Mouse (Mus musculus) limb, embryonic 15.5 days (tissue): ENCODE measurements at regions not wholly inside any gene's neighbourhood (a gene's known extent, or its start where the extent isn't known, plus 50 kb on each side); places are given as distances from the start of the nearest gene placed in this dataset.
"Not testable (repeated sequence)": the region's sequence is repeated elsewhere in the genome, so short reads cannot be mapped to it uniquely, and the experiment has no call there.

ENCODE experiments used
- ATAC-seq: fragments of 200-750 bp; cut with Nextera tagmentation; 2 replicates; pipeline ENCODE4 v1.8.0; 2017; ENCODE audit warnings: low read depth, moderate TSS enrichment; ENCODE audit not compliant: insufficient number of reproducible peaks, low FRiP score, low TSS enrichment
- H3K27ac ChIP-seq: fragments of 300-500 bp; sonication (generic); 2 replicates; pipeline ENCODE4 v1.5.1; 2015; ENCODE audit warnings: moderate library complexity, mild to moderate bottlenecking, inconsistent platforms
- H3K27me3 ChIP-seq: fragments of 300-500 bp; sonication (generic); 2 replicates; pipeline ENCODE4 v1.6.1; 2015; ENCODE audit warnings: inconsistent platforms
- H3K36me3 ChIP-seq: fragments of 300-500 bp; sonication (generic); 2 replicates; pipeline ENCODE4 v1.6.1; 2015; ENCODE audit warnings: inconsistent platforms
- H3K4me1 ChIP-seq: fragments of 300-500 bp; sonication (generic); 2 replicates; pipeline ENCODE4 v1.6.1; 2015; ENCODE audit warnings: inconsistent platforms
- H3K4me2 ChIP-seq: fragments of 300-500 bp; sonication (generic); 2 replicates; pipeline ENCODE4 v1.6.1; 2015; ENCODE audit warnings: mild to moderate bottlenecking, inconsistent platforms
- H3K4me3 ChIP-seq: fragments of 300-500 bp; sonication (generic); 2 replicates; pipeline ENCODE4 v1.5.1; 2015; ENCODE audit warnings: mild to moderate bottlenecking, inconsistent platforms
- H3K9ac ChIP-seq: fragments of 300-500 bp; sonication (generic); 2 replicates; pipeline ENCODE4 v1.6.1; 2015; ENCODE audit warnings: inconsistent platforms
- H3K9me3 ChIP-seq: fragments of 300-500 bp; sonication (generic); 2 replicates; pipeline ENCODE4 v1.6.1; 2016; ENCODE audit warnings: inconsistent platforms
- WGBS: fragments of 180-500 bp; shearing (Covaris S2); methylation state at CpG from one replicate; pipeline ENCODE4 v1.1.7; 2015; 5-methylcytosine and 5-hydroxymethylcytosine counted together

DNA sequence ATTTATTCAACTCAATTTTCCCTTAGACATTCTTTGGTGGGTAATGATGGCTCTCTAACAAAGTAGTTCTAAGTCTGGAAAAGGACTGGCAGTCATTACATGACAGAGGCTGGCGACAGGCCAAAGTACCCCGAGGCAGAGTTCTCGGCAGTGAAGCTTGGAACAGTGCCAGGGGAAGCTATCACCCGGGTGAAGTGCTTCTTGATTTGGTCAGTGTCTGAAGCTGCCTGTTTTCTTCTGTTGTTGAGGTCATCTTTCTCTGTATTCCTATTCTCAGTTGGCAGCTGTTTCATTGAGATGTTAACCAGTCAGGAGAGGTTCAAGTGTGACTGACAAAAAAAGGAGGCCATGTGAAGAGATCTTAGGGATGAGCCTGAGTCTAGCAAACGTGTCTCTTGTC lies 276.6 kb downstream of the Cetn3 start:
- ATAC-seq = no peak
- Histone ChIP-seq H3K9me3 (no peaks in the 10 kb centered on the region), H3K27ac (no peak overlapping the region), H3K36me3 (no peaks in the 10 kb centered on the region), H3K9ac (no peak overlapping the region), H3K4me3 (no peak overlapping the region), H3K4me1 (peaks cover 3% of the 10 kb centered on the region; the same call in 1 of the 2 replicates), H3K4me2 (no peak overlapping the region), H3K27me3 (no peaks in the 10 kb centered on the region)
- 13% methylated on average over 5 of the region's 5 CpGs for WGBS

DNA sequence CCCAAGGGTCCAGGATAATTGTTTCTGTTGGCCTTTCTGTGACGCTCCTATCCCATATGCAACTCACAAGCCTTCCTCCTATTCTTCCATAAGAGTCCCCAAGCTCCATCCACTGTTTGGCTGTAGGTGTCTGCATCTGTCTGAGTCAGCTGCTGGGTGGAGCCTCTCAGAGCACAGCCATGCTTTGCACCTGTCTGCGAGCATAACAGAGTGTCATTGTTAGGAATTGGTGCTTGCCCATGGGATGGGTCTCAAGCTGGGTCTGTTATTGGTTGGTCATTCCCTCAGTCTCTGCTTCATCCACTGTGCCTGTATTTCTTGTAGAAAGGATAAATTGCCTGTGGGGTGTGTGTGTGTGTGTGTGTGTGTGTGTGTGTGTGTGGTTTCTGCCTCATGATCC lies 281.0 kb downstream of the Cetn3 start:
- ATAC-seq, H3K4me2 ChIP-seq, H3K27me3 ChIP-seq, H3K27ac ChIP-seq, H3K4me1 ChIP-seq, H3K4me3 ChIP-seq, H3K9me3 ChIP-seq, H3K9ac ChIP-seq, H3K36me3 ChIP-seq: not testable (repeated sequence)
- 91% methylated on average over 2 of the region's 2 CpGs for WGBS

DNA sequence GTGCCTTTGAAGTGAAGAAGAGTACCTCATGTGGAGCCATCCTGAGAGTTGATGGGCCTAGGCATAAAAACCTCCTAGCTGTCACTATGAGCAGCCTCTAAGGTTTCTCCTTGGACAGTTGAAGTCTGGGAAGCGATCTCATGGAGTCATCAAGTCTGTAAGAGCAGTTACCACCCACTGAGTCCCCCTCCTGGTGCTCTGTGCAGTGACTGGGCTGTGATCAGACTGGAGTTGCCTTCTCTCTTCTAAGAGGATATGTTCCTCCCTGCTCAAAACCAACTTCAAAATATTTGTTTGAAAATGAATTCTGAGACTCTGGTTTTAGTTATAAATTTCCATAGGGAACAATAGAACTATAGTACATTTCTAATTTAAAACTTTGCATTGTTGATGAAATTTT lies 283.3 kb downstream of the Cetn3 start:
- Histone ChIP-seq H3K27me3 (no peaks in the 10 kb centered on the region), H3K36me3 (no peaks in the 10 kb centered on the region), H3K9me3 (no peaks in the 10 kb centered on the region), H3K4me3 (no peak overlapping the region), H3K4me1 (no peaks in the 10 kb centered on the region), H3K9ac (no peak overlapping the region), H3K27ac (no peak overlapping the region), H3K4me2 (no peak overlapping the region)
- no peak for ATAC-seq
- 42% methylated on average over 1 of the region's 1 CpGs for WGBS

DNA sequence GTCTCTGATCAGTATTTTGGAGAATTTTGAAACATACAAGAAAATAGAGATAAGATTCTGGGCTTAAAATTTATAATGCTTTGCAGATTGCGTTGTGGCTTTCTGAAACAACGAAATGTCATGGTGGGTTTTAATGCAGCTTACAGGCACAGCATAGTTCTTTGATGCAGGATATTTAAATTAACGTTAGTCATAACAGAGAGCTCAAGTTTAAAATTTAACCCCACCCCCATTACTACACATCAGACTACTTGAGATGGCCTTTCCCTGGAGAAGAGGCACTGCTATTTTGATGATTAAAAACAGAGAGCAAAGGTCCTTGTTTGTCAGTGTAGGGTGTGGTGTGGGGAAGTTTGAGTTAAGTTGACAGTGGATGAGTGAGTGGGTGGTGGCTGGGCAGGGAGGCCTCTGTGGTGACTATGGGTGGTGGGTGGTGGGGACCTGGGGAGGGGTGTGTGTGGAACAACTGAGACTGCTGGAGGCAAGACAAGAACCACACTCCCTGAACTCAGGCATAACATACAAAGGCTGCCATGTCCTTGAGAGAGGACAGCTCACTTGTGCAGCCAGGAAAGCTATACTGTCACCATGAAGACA lies 283.9 kb downstream of the Cetn3 start:
- Histone ChIP-seq H3K27me3 (no peaks in the 10 kb centered on the region), H3K9me3 (no peaks in the 10 kb centered on the region), H3K4me2 (no peak overlapping the region), H3K4me1 (no peaks in the 10 kb centered on the region), H3K36me3 (no peaks in the 10 kb centered on the region), H3K9ac (no peak overlapping the region), H3K27ac (no peak overlapping the region), H3K4me3 (no peak overlapping the region)
- WGBS = 60% methylated on average over 3 of the region's 3 CpGs
- no peak for ATAC-seq

DNA sequence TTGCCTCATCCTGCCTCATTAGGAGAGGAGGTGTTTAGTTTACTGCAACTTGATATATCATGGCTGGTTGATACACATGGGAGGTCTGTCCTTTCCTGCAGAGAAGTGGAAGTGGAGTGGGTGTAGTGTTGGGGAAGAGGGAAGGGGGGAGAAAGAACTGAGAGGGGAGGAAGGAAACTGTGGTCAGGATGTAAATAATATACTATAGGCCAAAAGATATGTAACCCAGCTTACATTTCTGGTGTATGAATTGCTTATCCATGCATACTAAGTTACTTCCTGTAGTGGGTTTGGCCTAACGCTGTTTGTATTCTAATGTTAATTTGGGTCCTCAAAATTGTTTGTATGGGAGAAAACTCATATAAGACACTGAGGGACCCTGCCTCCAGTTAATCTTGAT lies 289.6 kb downstream of the Cetn3 start:
- H3K4me3 ChIP-seq = no peak overlapping the region
- WGBS = 97% methylated on average over 1 of the region's 1 CpGs
- no peaks in the 10 kb centered on the region for H3K4me1 ChIP-seq
- H3K9me3 ChIP-seq = no peaks in the 10 kb centered on the region
- H3K4me2 ChIP-seq = no peak overlapping the region
- no peak overlapping the region for H3K9ac ChIP-seq
- no peak overlapping the region for H3K27ac ChIP-seq
- no peak for ATAC-seq
- H3K36me3 ChIP-seq = no peaks in the 10 kb centered on the region
- no peaks in the 10 kb centered on the region for H3K27me3 ChIP-seq

DNA sequence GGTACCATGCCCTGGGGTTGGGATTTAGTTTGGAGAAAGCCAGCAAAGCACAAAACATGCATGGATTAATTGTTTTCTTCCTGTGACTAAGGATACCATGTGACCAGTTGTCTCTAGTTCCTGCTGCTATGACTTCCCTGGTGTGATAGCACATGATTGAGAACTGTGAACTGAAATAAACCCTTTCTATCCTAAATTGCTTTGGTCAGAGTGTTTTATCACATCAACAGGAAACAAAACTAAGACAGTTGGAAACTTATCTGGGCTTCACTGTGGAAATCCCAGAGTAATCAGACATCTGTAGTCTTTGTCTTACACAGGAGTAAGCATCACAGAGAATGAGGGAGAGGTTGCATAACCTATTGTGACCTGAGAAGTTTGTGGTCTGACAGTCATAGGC lies 290.5 kb downstream of the Cetn3 start:
- Histone ChIP-seq H3K4me3 (no peak overlapping the region), H3K27me3 (no peaks in the 10 kb centered on the region), H3K4me1 (no peaks in the 10 kb centered on the region), H3K36me3 (no peaks in the 10 kb centered on the region), H3K9me3 (no peaks in the 10 kb centered on the region), H3K27ac (no peak overlapping the region), H3K9ac (no peak overlapping the region), H3K4me2 (no peak overlapping the region)
- no peak for ATAC-seq

DNA sequence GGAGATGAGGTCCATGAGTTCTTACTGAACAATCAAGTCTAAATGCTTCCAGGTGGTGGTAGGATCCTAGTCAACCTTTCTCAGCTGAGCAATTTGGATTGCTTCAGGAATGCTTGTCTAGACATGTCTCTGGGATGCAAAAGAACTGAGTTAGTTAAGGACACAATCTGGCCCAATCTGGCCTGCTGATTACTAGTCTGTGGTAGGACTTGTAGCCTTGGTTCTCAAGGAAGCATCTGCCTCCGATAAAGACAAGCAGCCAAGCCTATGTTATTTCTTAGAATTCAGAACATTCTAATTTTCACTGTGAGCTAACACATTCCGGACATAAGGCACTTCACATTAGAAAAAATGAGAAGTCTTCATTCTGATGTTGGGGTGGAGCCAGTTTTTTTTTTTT lies 298.5 kb downstream of the Cetn3 start:
- Histone ChIP-seq H3K9me3 (no peaks in the 10 kb centered on the region), H3K27me3 (no peaks in the 10 kb centered on the region), H3K4me1 (no peaks in the 10 kb centered on the region), H3K4me3 (no peak overlapping the region), H3K4me2 (no peak overlapping the region), H3K27ac (no peak overlapping the region), H3K36me3 (no peaks in the 10 kb centered on the region), H3K9ac (no peak overlapping the region)
- 80% methylated on average over 2 of the region's 2 CpGs for WGBS
- no peak for ATAC-seq

DNA sequence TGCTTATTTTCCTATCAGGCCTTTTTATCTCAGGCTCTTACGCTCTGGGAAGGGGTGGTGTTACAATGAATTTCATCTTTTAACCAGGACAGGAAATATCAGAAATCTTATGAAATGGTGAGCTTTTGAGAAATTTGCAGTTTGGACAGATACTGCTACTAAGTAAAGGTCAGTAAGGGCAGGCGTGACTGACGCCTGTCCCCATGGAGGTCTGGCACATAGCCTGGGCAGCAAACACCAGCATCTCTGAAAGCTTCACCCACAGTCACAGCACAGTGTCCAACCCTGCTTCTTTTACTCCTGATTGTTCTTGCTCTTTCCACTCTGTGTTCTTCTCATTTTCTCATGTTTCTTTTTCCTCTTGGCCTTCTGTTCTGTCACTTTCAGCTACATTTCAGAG lies 304.8 kb downstream of the Cetn3 start:
- no peaks in the 10 kb centered on the region for H3K36me3 ChIP-seq
- WGBS = 74% methylated on average over 3 of the region's 3 CpGs
- no peak for ATAC-seq

DNA sequence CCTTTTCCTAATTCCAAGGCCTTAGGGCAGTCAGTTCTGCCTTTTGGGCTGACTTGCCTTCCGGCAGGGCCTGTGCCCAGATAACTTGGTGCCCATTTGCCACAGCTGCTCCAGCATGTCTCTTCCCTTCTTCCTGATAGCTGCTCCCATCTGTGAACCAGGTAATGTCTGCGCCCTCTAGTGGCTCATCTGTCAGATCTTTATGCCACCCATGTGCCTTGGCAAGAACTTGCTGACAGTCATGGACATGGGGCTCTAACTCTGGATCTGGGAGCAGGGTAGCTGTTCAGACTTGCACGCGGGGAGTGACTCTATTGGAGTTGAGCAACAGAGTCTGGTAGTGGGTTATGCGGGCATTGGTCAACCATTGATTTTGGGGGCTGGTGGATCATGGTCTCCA lies 309.3 kb downstream of the Cetn3 start:
- Histone ChIP-seq H3K27me3 (no peaks in the 10 kb centered on the region), H3K9ac (no peak overlapping the region), H3K36me3 (no peaks in the 10 kb centered on the region), H3K4me1 (no peaks in the 10 kb centered on the region), H3K9me3 (no peaks in the 10 kb centered on the region), H3K27ac (no peak overlapping the region), H3K4me2 (no peak overlapping the region), H3K4me3 (no peak overlapping the region)
- WGBS = 80% methylated on average over 5 of the region's 5 CpGs
- no peak for ATAC-seq

More for the DNA sequence above, 304.8 kb downstream of the Cetn3 start:
- Histone ChIP-seq H3K4me1 (no peaks in the 10 kb centered on the region), H3K4me3 (no peak overlapping the region), H3K9me3 (no peaks in the 10 kb centered on the region), H3K27ac (no peak overlapping the region), H3K27me3 (no peaks in the 10 kb centered on the region), H3K9ac (no peak overlapping the region), H3K4me2 (no peak overlapping the region)

DNA sequence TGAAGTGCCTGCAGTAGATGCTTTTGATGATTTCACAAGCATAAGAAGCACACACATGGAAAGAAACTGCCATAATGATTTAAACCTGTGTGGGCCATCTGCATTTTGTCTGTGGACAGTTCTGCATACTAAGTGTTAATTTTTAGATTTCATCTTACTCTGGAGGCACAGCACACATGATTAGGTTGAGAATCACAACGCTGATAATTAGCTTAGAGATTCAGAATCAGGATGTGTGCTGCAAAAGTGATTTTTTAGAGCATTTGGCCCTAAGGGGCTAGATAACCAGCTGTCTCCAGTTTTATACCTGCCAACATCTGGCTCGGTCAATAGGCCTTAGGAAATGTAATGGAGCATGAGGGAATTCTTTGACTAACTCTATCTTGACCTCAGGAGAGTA lies 323.2 kb downstream of the Cetn3 start:
- no peak overlapping the region for H3K4me3 ChIP-seq
- ATAC-seq = no peak
- H3K27me3 ChIP-seq = no peaks in the 10 kb centered on the region
- H3K36me3 ChIP-seq = no peaks in the 10 kb centered on the region
- H3K9me3 ChIP-seq = no peaks in the 10 kb centered on the region
- no peak overlapping the region for H3K9ac ChIP-seq
- no peak overlapping the region for H3K4me2 ChIP-seq
- WGBS = 39% methylated on average over 2 of the region's 2 CpGs
- H3K27ac ChIP-seq = no peak overlapping the region
- H3K4me1 ChIP-seq = no peaks in the 10 kb centered on the region

DNA sequence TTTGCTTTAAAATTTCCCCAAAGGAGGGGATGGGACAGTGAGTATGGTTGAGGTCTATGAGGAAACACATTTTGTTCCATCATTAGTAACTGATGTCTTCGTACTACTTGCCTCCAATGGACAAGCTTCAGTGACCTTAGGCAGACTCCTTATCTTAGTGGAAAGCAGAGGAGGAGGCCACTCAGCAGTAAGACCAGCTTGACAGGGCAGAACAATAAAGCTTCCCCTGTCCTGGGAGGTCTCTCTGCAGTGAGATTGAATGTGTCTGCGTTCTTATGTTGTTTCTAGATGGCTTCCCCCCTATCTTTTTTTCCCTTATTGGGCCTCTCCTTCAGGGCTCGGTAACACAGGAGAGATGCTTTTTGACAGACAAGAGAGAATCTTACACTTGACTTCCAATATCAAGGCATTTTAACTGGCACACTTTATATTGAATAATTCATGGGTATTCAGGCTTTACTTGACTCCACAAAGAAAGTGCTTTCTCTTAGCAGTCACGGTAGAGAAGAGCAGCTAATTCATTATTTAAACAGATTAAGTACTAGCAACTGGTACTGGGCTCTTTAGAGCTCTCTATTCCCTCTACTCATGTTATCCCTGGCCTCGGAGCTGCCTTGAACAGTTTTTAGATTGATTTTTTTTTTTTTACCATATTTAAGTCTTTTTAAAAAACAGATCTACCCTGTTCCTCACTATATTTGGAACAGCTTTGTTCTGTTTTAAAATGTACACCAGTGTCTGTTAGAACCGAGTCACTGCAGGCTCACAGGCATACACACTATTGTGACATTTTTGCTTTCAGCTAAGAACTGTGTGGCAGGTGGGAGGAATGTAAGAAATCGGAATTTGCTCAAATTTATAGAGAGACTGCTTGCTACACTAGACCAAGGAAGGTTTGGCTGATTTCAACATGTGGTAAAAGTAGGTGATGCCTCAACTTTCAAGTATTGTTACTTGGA lies 347.2 kb downstream of the Cetn3 start:
- Histone ChIP-seq H3K4me3 (no peak overlapping the region), H3K4me2 (no peak overlapping the region), H3K36me3 (no peaks in the 10 kb centered on the region), H3K4me1 (no peaks in the 10 kb centered on the region), H3K9ac (no peak overlapping the region), H3K27ac (no peak overlapping the region), H3K27me3 (no peaks in the 10 kb centered on the region), H3K9me3 (no peaks in the 10 kb centered on the region)
- WGBS = 70% methylated on average over 7 of the region's 7 CpGs
- ATAC-seq = no peak
